Mouse (Mus musculus): ENCODE measurements around the gene Mrgprh.

GRCm38 (mm10) chr17:12904349-12904748 lies 28.5 kb downstream of the Mrgprh start:
- TF ChIP-seq CTCF (IDR thresholded peaks at IDR 0.05; ENCODE audit: low read depth, low read length) = no peak
- TF ChIP-seq POLR2A (IDR thresholded peaks at IDR 0.05; ENCODE audit: insufficient read depth, low read length) = no peak

Measured in ES-Bruce4 (cell line).